Mouse (Mus musculus): ENCODE measurements around the gene Tmcc1.

The Tmcc1 gene

DNA sequence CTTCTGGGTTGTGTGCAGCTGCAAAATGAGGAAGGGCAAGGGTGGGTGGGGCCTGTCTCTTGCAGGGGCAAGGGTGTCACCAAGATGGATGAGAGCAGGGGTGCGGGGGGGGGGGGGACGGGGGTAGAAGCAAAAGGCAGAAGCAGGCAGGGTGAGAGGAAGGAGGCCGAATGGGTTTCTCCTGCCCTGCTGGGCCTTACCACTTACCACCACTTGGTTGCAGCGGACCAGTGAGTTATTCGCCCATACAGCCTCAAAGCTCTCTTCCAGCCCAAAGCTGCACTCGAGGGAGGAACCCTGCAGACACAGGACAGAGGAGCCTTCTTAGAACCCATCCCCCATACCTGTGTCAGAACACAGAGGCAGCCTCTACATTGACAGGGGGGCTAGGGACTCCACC lies 223.3 kb downstream of the Tmcc1 start:
- DNase-seq (ENCODE audit: low spot score), result no peak

DNA sequence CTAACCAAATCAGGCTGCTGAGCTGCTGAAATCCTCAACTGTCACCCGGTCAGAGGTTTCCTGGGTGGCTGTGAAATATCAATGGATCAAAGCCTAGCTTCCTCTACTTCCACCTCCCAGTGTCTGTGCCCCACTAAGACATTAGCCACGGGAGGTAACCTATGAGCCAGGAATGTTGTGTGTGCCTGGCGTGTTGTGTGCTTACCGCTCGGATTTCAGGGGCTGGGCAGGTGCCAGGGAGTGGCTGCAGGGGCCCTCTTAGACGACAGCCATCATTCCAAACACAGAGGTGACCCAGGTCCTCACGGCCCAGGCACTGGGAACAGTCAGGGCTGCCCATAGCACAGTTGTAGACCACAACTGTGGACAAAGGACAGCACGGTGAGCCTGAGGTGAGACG lies 224.2 kb downstream of the Tmcc1 start:
- DNase-seq (ENCODE audit: low spot score), result no peak

- DNase-seq (ENCODE audit: low spot score), result no peak
These were observed 224.6 kb downstream of the Tmcc1 start for GRCm38 (mm10) chr6:115968700-115969099.
